Mouse (Mus musculus) kidney, postnatal 0 days (tissue): ENCODE results near the gene Ckap4. TPM values are rescaled to one million over a fixed set of nuclear protein-coding genes. Genes with fewer than 3 reads are reported as not detected.

Source experiments
- ATAC-seq: fragments of 200-750 bp; cut with Nextera tagmentation; replicated peaks from 2 replicates; pipeline ENCODE4 v1.8.0; 2017; ENCODE audit warnings: low read depth, moderate number of reproducible peaks, moderate TSS enrichment, moderate library complexity; ENCODE audit not compliant: low FRiP score
- DNase-seq: peaks from one replicate; pipeline ENCODE4 v3.0.0-alpha.2; 2016; ENCODE audit warnings: low spot score
- H3K27ac ChIP-seq: fragments of 300-500 bp; sonication (generic); 2 replicates; pipeline ENCODE4 v1.5.1; 2014; ENCODE audit warnings: mild to moderate bottlenecking
- H3K27me3 ChIP-seq: fragments of 300-500 bp; sonication (generic); 2 replicates; pipeline ENCODE4 v1.6.1; 2014; ENCODE audit warnings: low read length, mixed read lengths; ENCODE audit not compliant: insufficient read depth
- H3K36me3 ChIP-seq: fragments of 300-500 bp; sonication (generic); 2 replicates; pipeline ENCODE4 v1.6.1; 2014; ENCODE audit warnings: low read length, mixed read lengths; ENCODE audit not compliant: insufficient read depth
- H3K4me1 ChIP-seq: fragments of 300-500 bp; sonication (generic); replicated peaks from 2 replicates; pipeline ENCODE4 v1.6.1; 2014; ENCODE audit warnings: antibody characterized with exemption, low read length, mixed read lengths; ENCODE audit not compliant: insufficient read depth
- H3K4me2 ChIP-seq: fragments of 300-500 bp; sonication (generic); 2 replicates; pipeline ENCODE4 v1.6.1; 2014; ENCODE audit warnings: mild to moderate bottlenecking, low read length, moderate library complexity, mixed read lengths
- H3K4me3 ChIP-seq: fragments of 300-500 bp; sonication (generic); replicated peaks from 2 replicates; pipeline ENCODE4 v1.5.1; 2014; ENCODE audit warnings: low read depth, low read length
- H3K9ac ChIP-seq: fragments of 300-500 bp; sonication (generic); 2 replicates; pipeline ENCODE4 v1.6.1; 2014; ENCODE audit warnings: low read depth, low read length
- H3K9me3 ChIP-seq: fragments of 300-500 bp; sonication (generic); replicated peaks from 2 replicates; pipeline ENCODE4 v1.6.1; 2016; ENCODE audit warnings: low read length, inconsistent platforms, mixed read lengths
- CTCF ChIP-seq: IDR thresholded peaks from 2 replicates; pipeline ENCODE4 v1.5.1; 2016; ENCODE audit warnings: antibody characterized with exemption, low read depth, mild to moderate bottlenecking, moderate library complexity
- WGBS: fragments of 180-500 bp; shearing (Covaris S2); extraction: QIAGEN DNeasy Blood & Tissue Kit; methylation state at CpG from one replicate; pipeline ENCODE4 v1.1.7; 2014; 5-methylcytosine and 5-hydroxymethylcytosine counted together
- polyA plus RNA-seq: library from polyadenylated mRNA; unstranded; fragments of >200 nt; fragmentation: Nextera tagmentation; extraction: Ambion mirVana; gene quantifications from 2 replicates; pipeline ENCODE4 v1.2.1, GENCODE M21; 2015

Gene Ckap4
- polyA plus RNA-seq, 1 experiment from 2014 or later, result 77.9 TPM

DNA sequence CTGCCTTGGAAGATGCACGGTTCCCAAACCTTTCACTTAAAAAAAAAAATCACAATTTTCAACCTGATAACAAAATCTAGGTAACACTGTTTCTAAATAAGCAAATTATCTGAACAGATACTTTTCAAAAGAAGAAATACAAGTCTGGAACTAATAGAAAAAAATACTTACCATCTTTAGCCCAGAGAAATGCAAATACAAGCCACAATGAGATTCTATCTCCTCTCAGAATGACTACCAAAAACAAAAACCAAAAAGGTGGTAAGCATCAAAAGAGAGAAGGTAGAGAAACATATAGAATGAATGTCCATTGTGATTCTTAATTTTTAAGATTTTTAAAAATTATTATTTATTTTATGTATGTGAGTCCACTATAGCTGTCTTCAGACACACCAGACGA is 18.6 kb upstream of the Ckap4 start:
- no peaks in the 10 kb centered on the region for H3K27me3 ChIP-seq
- no peak for TF ChIP-seq CTCF
- no peak for ATAC-seq
- H3K4me1 ChIP-seq, result no peaks in the 10 kb centered on the region
- H3K36me3 ChIP-seq, result no peaks in the 10 kb centered on the region
- no peak overlapping the region for H3K4me2 ChIP-seq
- H3K4me3 ChIP-seq, result no peak overlapping the region
- H3K9me3 ChIP-seq, result no peaks in the 10 kb centered on the region
- H3K27ac ChIP-seq, result no peak overlapping the region
- no peak overlapping the region for H3K9ac ChIP-seq
- no peak for DNase-seq
- 90% methylated on average over 2 of the region's 2 CpGs for WGBS

DNA sequence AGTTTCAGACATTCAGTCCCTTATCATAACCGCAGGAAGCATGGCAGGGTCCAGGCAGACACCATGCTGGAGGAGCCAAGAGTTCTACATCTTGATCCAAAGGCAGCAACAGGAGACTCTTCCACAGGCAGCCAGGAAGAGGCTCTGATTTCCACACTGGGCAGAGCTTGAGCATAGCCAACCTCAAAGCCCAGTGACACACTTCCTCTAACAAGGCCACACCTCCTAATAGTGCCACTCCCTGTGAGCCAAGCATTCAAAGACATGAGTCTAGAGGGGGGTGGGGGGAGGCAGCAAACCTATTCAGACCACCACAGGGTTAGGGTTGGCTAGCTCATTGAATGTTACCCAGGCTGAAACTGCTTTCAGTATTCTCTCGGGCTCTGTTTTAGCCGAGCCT is 18.0 kb upstream of the Ckap4 start:
- no peaks in the 10 kb centered on the region for H3K4me1 ChIP-seq
- no peak for ATAC-seq
- no peak overlapping the region for H3K9ac ChIP-seq
- no peak for TF ChIP-seq CTCF
- H3K27me3 ChIP-seq, result no peaks in the 10 kb centered on the region
- no peaks in the 10 kb centered on the region for H3K36me3 ChIP-seq
- H3K9me3 ChIP-seq, result no peaks in the 10 kb centered on the region
- H3K4me3 ChIP-seq, result no peak overlapping the region
- no peak overlapping the region for H3K4me2 ChIP-seq
- no peak overlapping the region for H3K27ac ChIP-seq
- DNase-seq, result no peak
- 94% methylated on average over 3 of the region's 3 CpGs for WGBS

DNA sequence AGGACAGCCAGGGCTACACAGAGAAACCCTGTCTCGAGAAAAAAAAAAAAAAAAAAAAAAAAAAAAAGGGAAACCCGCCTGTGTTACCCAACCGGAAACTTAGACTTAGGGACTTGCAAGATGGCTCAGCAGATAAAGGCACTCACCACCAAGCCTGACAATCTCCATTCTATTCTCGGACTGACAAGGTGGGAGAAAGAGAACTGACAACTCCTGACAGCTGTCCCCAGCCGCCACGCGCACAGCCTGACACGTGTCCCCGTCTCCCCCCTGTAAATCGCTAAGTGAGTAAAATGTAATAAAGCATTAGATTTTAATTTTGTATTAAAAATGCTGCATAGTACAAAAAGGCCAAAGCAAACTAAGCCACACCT is 16.0 kb upstream of the Ckap4 start:
- Histone ChIP-seq H3K9ac (no peak overlapping the region), H3K4me2 (no peak overlapping the region), H3K9me3 (no peaks in the 10 kb centered on the region), H3K36me3 (no peaks in the 10 kb centered on the region), H3K27me3 (no peaks in the 10 kb centered on the region), H3K27ac (no peak overlapping the region), H3K4me3 (no peak overlapping the region), H3K4me1 (no peaks in the 10 kb centered on the region)
- WGBS, result 78% methylated on average over 10 of the region's 10 CpGs
- DNase-seq (no peak), ATAC-seq (no peak)
- no peak for TF ChIP-seq CTCF

DNA sequence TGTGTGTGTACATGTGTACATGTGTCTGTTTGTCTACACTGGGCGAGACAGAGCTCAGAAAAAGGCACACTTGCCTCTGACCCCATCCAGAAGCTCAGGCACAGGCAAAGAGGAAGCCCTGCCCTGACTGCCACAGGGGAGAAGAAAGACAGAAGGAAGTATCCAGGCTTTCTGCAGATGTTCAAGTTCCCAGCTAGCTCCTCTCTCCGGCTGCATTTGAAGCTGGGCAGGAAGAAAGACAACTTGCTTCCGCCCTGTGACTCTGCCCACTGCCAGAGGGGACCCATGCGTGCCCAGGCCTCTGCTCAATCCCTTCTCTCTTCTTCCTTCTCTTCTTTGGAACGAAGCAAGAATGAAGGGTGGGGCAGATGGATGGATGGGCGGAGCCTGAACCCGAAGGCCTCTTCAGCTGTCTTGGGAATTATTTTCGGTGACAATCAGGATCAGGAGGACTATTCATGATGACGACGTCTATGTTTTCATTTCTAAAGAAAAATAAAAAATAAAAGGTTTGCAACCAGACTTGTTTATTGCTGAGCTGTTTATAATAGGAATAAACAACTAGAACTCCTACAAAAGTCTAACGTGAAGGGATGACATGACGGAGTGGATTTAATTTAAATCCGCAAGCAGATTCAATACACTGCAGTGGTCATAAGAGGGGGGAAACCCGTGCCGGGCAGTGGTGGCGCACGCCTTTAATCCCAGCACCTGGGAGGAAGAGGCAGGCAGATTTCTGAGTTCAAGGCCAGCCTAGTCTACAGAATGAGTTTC is 15.5 kb upstream of the Ckap4 start:
- Histone ChIP-seq H3K4me3 (no peak overlapping the region), H3K27me3 (no peaks in the 10 kb centered on the region), H3K9ac (no peak overlapping the region), H3K36me3 (no peaks in the 10 kb centered on the region), H3K4me1 (no peaks in the 10 kb centered on the region), H3K4me2 (no peak overlapping the region), H3K9me3 (no peaks in the 10 kb centered on the region), H3K27ac (no peak overlapping the region)
- no peak for TF ChIP-seq CTCF
- DNase-seq, result no peak
- ATAC-seq, result no peak
- WGBS, result 81% methylated on average over 17 of the region's 17 CpGs

DNA sequence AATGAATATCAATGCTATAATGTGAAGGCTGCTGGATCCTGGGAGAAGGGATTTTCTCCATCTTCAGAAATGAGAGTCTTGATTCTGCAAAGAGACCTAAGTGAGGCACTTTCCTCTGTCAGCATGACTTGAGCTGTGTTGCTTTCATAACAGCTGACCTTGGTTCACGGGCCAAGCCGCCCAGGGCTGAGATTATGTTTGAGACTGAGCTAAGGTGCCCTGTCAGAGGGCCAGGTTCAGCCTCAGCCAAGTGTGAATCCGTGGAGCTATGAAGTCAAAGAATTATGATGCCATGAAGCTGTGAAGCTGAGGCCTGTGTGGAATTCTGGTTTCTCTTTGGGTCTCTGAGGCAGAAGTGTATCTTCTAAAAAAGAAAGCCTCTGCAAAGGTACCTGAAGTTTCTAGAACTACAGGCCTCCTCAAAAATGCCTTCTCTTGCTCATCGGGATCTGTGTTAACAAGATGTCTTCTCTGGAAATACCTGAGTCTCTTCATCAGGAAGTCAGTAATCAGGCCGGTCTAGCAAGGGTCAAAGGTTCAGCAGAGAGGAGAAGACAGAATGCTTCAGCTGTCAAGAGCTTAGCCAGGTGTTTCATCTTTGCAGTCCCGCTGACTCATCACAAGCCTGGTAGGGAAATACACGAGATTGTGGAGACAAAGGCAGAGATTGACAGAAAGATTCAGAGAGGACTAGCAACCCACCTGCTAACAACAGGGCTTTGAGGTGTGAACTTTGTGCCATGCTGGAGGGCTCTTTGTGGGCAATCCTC is 11.2 kb upstream of the Ckap4 start:
- WGBS, result 35% methylated on average over 7 of the region's 7 CpGs
- ATAC-seq (no peak), DNase-seq (no peak)
- no peak for TF ChIP-seq CTCF
- Histone ChIP-seq H3K9ac (no peak overlapping the region), H3K27ac (no peak overlapping the region), H3K4me2 (no peak overlapping the region), H3K27me3 (no peaks in the 10 kb centered on the region), H3K9me3 (no peaks in the 10 kb centered on the region), H3K4me3 (no peak overlapping the region), H3K36me3 (no peaks in the 10 kb centered on the region), H3K4me1 (no peaks in the 10 kb centered on the region)

DNA sequence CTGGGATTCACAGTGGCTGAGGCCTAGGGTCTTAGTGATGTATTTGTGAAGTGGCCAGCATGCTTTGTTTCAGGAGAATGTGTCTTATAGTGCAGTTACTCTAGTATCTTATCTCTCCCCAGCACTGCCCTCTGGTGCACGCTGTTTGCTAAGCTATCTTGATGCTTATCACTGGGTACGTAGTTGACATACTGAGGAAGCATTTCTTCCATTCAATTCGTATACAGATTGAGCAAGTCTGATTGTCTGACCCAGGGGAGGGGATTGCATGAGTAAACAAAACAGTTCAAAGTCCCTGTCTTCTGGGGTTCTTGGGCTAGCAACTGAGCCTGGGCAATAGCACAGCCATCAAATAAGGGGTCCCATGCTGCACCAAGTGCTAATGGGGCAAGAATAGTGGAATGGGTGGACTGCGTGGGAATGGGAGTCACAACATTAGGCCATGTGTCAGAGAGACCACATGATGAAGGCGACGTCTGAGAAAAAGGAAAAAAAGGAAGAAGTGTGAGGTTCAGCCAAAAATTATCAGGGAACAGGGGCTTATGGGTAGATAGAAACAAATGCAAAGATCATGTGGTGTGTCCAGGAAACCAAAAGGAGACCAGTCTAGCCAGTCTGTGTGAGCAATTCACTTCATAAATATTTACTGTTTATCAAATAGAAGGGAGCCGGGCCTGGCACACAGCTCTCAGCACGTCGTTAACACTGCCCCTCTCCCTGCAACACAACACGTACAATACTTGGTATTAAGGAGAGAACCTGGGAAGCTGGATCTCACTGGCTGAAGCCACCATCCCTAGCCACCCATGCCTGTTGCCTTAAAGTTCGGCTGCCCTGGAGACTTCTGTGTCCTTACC is 9.2 kb upstream of the Ckap4 start:
- DNase-seq (no peak), ATAC-seq (no peak)
- H3K27ac ChIP-seq, result no peak overlapping the region
- no peak overlapping the region for H3K9ac ChIP-seq
- no peak overlapping the region for H3K4me3 ChIP-seq
- H3K4me2 ChIP-seq, result no peak overlapping the region
- H3K9me3 ChIP-seq, result no peaks in the 10 kb centered on the region
- H3K36me3 ChIP-seq, result no peaks in the 10 kb centered on the region
- H3K4me1 ChIP-seq, result no peaks in the 10 kb centered on the region
- no peaks in the 10 kb centered on the region for H3K27me3 ChIP-seq
- peak; percentile 41 for TF ChIP-seq CTCF
- WGBS, result 73% methylated on average over 11 of the region's 11 CpGs
